Mouse (Mus musculus) forebrain, embryonic 14.5 days (tissue): ENCODE measurements around the gene Obscn. TPM values are rescaled to one million over a fixed set of nuclear protein-coding genes. Genes with fewer than 3 reads are reported as not detected.

Source experiments
- ATAC-seq: fragments of 200-750 bp; cut with Nextera tagmentation; 2 replicates; pipeline ENCODE4 v1.8.0; 2017; ENCODE audit warnings: mild to moderate bottlenecking, moderate library complexity
- DNase-seq: peaks from one replicate; pipeline ENCODE4 v3.0.0-alpha.2; 2015; ENCODE audit warnings: low spot score
- H3K27ac ChIP-seq: fragments of 300-500 bp; sonication (generic); 2 replicates; pipeline ENCODE4 v1.5.1; 2014; ENCODE audit warnings: low read depth, mild to moderate bottlenecking, control low read depth, low read length, moderate library complexity
- H3K27me3 ChIP-seq: fragments of 300-500 bp; sonication (generic); replicated peaks from 2 replicates; pipeline ENCODE4 v1.6.1; 2014; ENCODE audit warnings: low read length, control low read depth, mixed read lengths; ENCODE audit not compliant: control insufficient read depth, insufficient read depth
- H3K36me3 ChIP-seq: fragments of 300-500 bp; sonication (generic); 2 replicates; pipeline ENCODE4 v1.6.1; 2014; ENCODE audit warnings: low read length, control low read depth; ENCODE audit not compliant: control insufficient read depth, insufficient read depth
- H3K4me1 ChIP-seq: fragments of 300-500 bp; sonication (generic); 2 replicates; pipeline ENCODE4 v1.6.1; 2014; ENCODE audit warnings: antibody characterized with exemption, low read length, control low read depth; ENCODE audit not compliant: control insufficient read depth, insufficient read depth
- H3K4me2 ChIP-seq: fragments of 300-500 bp; sonication (generic); 2 replicates; pipeline ENCODE4 v1.6.1; 2014; ENCODE audit warnings: mild to moderate bottlenecking, control low read depth, low read length
- H3K4me3 ChIP-seq: fragments of 300-500 bp; sonication (generic); 2 replicates; pipeline ENCODE4 v1.5.1; 2014; ENCODE audit warnings: low read depth, low read length, control low read depth
- H3K9ac ChIP-seq: fragments of 300-500 bp; sonication (generic); 2 replicates; pipeline ENCODE4 v1.6.1; 2014; ENCODE audit warnings: mild to moderate bottlenecking, low read length, control low read depth, moderate library complexity
- H3K9me3 ChIP-seq: fragments of 300-500 bp; sonication (generic); replicated peaks from 2 replicates; pipeline ENCODE4 v1.6.1; 2016; ENCODE audit warnings: low read length, control low read depth, mixed read lengths; ENCODE audit not compliant: control insufficient read depth
- WGBS: fragments of 180-500 bp; shearing (Covaris S2); extraction: QIAGEN DNeasy Blood & Tissue Kit; methylation state at CpG from one replicate; pipeline ENCODE4 v1.1.7; 2014; 5-methylcytosine and 5-hydroxymethylcytosine counted together
- polyA plus RNA-seq: library from polyadenylated mRNA; unstranded; fragments of >200 nt; fragmentation: Nextera tagmentation; extraction: Ambion mirVana; gene quantifications from 2 replicates; pipeline ENCODE4 v1.2.1, GENCODE M21; 2014

Gene Obscn
- polyA plus RNA-seq, 1 experiment from 2014 or later, result 0.05 TPM

GRCm38 (mm10) chr11:59087581-59087980 lies 48.6 kb downstream of the Obscn start:
- H3K9me3 ChIP-seq, result no peaks in the 10 kb centered on the region
- WGBS, result 91% methylated on average over 10 of the region's 10 CpGs

DNA sequence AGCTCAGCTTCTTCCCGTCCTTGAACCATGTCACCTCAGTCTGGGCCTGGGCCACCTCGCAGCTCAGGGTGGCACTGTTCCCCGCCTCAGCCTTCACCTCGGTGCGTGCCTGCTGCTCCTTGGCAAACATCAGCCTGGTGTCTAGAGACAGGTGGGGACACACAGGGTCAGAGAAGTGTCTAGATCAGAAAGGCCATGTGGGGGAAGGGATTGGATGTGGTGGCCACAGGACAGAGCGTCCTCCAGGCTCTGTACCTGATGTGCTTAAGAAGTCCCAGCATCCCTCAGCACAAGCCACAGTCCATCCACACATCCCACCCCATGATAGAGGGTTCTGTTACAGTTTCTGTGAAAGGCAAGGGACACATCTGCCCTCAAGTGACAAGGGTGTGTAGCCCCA lies 51.0 kb downstream of the Obscn start:
- Histone ChIP-seq H3K27me3 (no peaks in the 10 kb centered on the region), H3K9ac (no peak overlapping the region), H3K9me3 (no peaks in the 10 kb centered on the region), H3K4me2 (no peak overlapping the region), H3K27ac (no peak overlapping the region), H3K4me1 (no peaks in the 10 kb centered on the region), H3K4me3 (no peak overlapping the region), H3K36me3 (no peaks in the 10 kb centered on the region)
- ATAC-seq (no peak), DNase-seq (no peak)
- 90% methylated on average over 6 of the region's 6 CpGs for WGBS

More at GRCm38 (mm10) chr11:59087581-59087980, 48.6 kb downstream of the Obscn start:
- DNase-seq, result no peak
- H3K27ac ChIP-seq, result no peak overlapping the region
- H3K9ac ChIP-seq, result no peak overlapping the region
- H3K36me3 ChIP-seq, result no peaks in the 10 kb centered on the region
- H3K4me3 ChIP-seq, result no peak overlapping the region
- no peak overlapping the region for H3K4me2 ChIP-seq
- no peaks in the 10 kb centered on the region for H3K4me1 ChIP-seq
- ATAC-seq, result no peak
- no peaks in the 10 kb centered on the region for H3K27me3 ChIP-seq

GRCm38 (mm10) chr11:59083125-59083524 lies 53.1 kb downstream of the Obscn start:
- H3K27ac ChIP-seq, result no peak overlapping the region
- 89% methylated on average over 3 of the region's 3 CpGs for WGBS
- ATAC-seq, result no peak
- H3K9ac ChIP-seq, result no peak overlapping the region
- no peak overlapping the region for H3K4me2 ChIP-seq
- H3K36me3 ChIP-seq, result no peaks in the 10 kb centered on the region
- H3K9me3 ChIP-seq, result no peaks in the 10 kb centered on the region
- H3K27me3 ChIP-seq, result no peaks in the 10 kb centered on the region
- no peak for DNase-seq
- no peaks in the 10 kb centered on the region for H3K4me1 ChIP-seq
- H3K4me3 ChIP-seq, result no peak overlapping the region

- no peaks in the 10 kb centered on the region for H3K4me1 ChIP-seq
- H3K27ac ChIP-seq, result no peak overlapping the region
- H3K36me3 ChIP-seq, result no peaks in the 10 kb centered on the region
- ATAC-seq (no peak), DNase-seq (no peak)
- H3K4me3 ChIP-seq, result no peak overlapping the region
- no peaks in the 10 kb centered on the region for H3K9me3 ChIP-seq
- no peak overlapping the region for H3K4me2 ChIP-seq
- no peaks in the 10 kb centered on the region for H3K27me3 ChIP-seq
- 94% methylated on average over 11 of the region's 11 CpGs for WGBS
- no peak overlapping the region for H3K9ac ChIP-seq
Observed at GRCm38 (mm10) chr11:59078311-59078710, 57.9 kb downstream of the Obscn start.

DNA sequence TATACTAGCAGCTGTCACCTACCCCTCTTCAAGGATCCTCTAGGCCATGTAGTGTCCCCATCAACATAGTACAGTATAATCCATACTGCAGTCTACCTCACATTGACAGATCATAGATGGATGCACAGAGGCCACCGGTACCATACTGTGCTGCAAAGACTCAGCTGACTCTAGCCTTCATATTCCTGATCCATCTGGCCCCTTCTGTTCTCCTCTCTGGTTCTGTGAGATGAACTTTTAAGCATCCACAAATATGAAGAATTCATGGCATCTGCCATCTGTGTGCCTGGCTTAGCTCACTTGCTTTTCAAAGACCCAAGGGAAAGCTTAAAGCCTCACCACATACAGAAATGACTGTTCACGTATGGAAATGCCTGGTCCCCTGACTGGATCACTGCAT lies 65.9 kb downstream of the Obscn start:
- Histone ChIP-seq H3K9ac (no peak overlapping the region), H3K4me1 (no peaks in the 10 kb centered on the region), H3K4me2 (no peak overlapping the region), H3K4me3 (no peak overlapping the region), H3K27ac (no peak overlapping the region), H3K9me3 (no peaks in the 10 kb centered on the region), H3K36me3 (no peaks in the 10 kb centered on the region), H3K27me3 (no peaks in the 10 kb centered on the region)
- WGBS, result 85% methylated on average over 2 of the region's 2 CpGs
- DNase-seq (no peak), ATAC-seq (no peak)

DNA sequence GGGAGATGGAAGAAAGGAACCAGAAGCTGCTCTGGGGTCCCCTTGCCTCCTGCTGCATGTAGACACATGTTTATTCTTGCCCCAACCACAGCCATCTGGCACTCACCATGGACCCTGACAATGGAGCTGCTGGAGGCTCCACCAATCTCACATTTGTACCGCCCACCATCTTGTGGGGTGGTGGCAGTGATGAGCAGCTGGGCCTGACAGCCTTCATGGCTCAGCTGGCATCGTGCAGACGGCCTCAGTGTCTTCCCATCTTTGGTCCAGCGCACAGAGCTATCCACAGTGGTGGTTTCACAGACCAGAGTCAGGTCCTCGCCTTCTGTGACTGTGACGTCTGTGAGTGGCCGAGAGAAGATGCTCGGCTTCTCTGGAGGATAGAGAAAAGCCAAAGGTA lies 67.3 kb downstream of the Obscn start:
- Histone ChIP-seq H3K9ac (no peak overlapping the region), H3K4me2 (no peak overlapping the region), H3K27me3 (no peaks in the 10 kb centered on the region), H3K36me3 (no peaks in the 10 kb centered on the region), H3K4me1 (no peaks in the 10 kb centered on the region), H3K4me3 (no peak overlapping the region), H3K27ac (no peak overlapping the region), H3K9me3 (no peaks in the 10 kb centered on the region)
- WGBS, result 84% methylated on average over 8 of the region's 8 CpGs
- ATAC-seq, result no peak
- no peak for DNase-seq

DNA sequence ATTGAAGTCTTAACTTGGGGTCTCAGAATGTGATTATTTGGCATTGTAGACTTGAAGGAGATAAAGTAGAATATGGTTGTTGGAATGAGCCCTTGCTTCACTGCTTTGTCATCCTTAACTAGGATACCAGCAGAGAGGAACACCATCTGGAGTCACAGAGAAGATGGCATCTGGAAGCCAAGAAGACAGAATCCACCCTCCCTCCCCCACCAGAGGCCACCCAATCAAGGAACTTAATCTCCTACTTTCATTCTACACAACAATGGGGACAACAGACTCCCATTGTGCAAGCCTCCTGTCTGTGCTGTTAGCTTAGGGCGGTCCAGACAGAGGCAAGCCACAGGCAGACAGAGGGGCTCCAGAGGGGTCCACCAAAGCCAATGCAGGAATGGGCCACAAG lies 67.8 kb downstream of the Obscn start:
- 11% methylated on average over 1 of the region's 1 CpGs for WGBS
- no peak overlapping the region for H3K9ac ChIP-seq
- H3K36me3 ChIP-seq, result no peaks in the 10 kb centered on the region
- H3K27me3 ChIP-seq, result no peaks in the 10 kb centered on the region
- no peak overlapping the region for H3K4me3 ChIP-seq
- no peaks in the 10 kb centered on the region for H3K9me3 ChIP-seq
- H3K4me1 ChIP-seq, result no peaks in the 10 kb centered on the region
- DNase-seq (no peak), ATAC-seq (no peak)
- no peak overlapping the region for H3K27ac ChIP-seq
- no peak overlapping the region for H3K4me2 ChIP-seq

GRCm38 (mm10) chr11:59067921-59068320 lies 68.3 kb downstream of the Obscn start:
- no peak overlapping the region for H3K27ac ChIP-seq
- H3K27me3 ChIP-seq, result no peaks in the 10 kb centered on the region
- ATAC-seq, result no peak
- no peaks in the 10 kb centered on the region for H3K9me3 ChIP-seq
- H3K4me2 ChIP-seq, result no peak overlapping the region
- no peak overlapping the region for H3K9ac ChIP-seq
- no peak for DNase-seq
- H3K36me3 ChIP-seq, result no peaks in the 10 kb centered on the region
- 82% methylated on average over 9 of the region's 9 CpGs for WGBS
- H3K4me3 ChIP-seq, result no peak overlapping the region
- H3K4me1 ChIP-seq, result no peaks in the 10 kb centered on the region

DNA sequence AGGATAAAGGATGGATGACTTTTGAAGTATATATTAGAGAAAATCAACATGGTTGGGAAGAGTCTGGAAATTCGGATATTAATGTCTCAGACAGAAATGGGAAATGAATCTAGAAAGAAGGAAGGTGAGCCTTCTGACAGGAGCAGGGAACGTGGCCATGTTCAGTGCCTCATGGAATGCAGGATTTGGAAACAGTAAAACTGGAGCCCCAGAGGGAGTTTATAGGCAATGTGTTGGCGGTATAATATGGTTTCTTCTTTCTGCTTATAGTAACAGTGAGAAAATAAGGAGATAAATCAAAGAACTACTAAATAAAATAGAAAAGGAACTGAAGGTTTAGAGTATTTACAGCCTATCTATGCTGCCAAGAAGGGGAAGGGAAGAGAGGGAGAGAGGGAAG lies 78.2 kb downstream of the Obscn start:
- no peak overlapping the region for H3K9ac ChIP-seq
- H3K4me1 ChIP-seq, result no peaks in the 10 kb centered on the region
- no peak overlapping the region for H3K4me2 ChIP-seq
- ATAC-seq (no peak), DNase-seq (no peak)
- H3K27ac ChIP-seq, result no peak overlapping the region
- H3K36me3 ChIP-seq, result no peaks in the 10 kb centered on the region
- H3K4me3 ChIP-seq, result no peak overlapping the region
- no peaks in the 10 kb centered on the region for H3K9me3 ChIP-seq
- H3K27me3 ChIP-seq, result no peaks in the 10 kb centered on the region
- WGBS, result 68% methylated on average over 3 of the region's 3 CpGs
